Mouse (Mus musculus): ENCODE data around the gene Adprhl2. TPM values are rescaled to one million over a fixed set of nuclear protein-coding genes. Genes with fewer than 3 reads are reported as not detected.
A peak's percentile ranks its signal among the peaks of the same experiment; 100 is the strongest.

Adprhl2 gene
- polyA plus RNA-seq (2017; shearing (Covaris generic)), result 10 to 100 TPM; 15.9 to 22.5 (median 22.1) TPM

DNA sequence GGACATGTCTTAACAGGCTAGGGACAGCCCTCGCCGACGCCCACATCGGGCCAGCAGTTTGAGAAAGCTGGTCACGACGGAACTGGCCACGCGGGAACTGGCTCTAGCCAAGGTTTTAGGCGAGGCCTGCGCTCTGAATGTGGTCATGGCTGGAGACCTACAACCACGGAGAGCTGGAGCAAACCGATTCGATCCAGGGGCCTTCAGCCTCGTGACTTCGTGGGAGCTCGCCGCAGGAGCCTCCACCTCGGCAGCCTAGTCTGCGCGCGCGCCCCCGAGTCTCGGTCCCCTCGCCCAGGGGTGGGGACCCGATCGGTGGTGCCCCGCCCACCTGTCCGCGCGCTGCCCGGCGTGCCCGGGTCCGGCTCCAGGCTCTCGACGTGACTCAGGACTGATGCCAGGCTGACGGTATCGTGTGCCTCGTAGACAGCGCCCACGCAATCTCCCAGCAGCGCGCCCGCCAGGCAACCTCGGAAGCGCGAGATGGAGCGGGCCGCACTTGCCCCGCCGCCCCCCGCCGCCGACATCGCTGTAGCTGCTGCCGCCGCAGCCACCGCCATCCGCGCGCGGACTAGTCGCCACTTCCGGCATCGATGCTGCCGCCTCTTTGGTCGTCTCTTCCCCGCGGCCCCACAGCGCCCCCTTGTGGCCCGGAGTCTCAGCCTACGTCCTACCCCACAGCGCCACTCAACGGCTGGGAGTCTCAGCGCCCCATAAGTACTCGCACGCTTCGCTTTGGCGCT is at the start of gene Adprhl2:
Gene Adprhl2 (minus strand): TSS at position 593 of the 743 bp plus-strand sequence.
- ATAC-seq, result peak; percentile 97

- ATAC-seq, result no peak
Measured at GRCm38 (mm10) chr4:126360069-126360468, 38.6 kb upstream of the Adprhl2 start.

DNA sequence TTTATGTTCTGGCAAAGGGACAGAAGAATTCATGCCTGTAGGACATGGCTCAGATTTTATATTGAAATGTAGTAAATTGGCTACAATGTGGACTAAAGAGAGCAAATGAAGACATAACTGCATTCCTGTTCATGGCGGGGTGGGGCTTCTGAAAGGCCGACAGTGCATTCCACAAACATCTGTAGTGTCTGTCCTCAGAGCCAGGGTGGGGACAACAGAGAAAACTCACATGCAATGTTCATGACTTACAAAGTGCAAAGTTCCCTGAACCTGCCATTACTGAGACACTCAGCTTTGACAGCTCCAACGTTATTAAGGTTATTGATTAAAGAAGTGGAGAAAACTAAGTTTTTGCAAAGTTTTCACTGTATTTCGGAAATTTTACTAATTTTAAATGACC is 21.9 kb upstream of the Adprhl2 start:
- ATAC-seq, result no peak

- ATAC-seq, result no peak
Measured at GRCm38 (mm10) chr4:126339461-126339860, 18.0 kb upstream of the Adprhl2 start.

GRCm38 (mm10) chr4:126332358-126332757 is 10.9 kb upstream of the Adprhl2 start:
- no peak for ATAC-seq

GRCm38 (mm10) chr4:126331751-126332150 is 10.2 kb upstream of the Adprhl2 start:
- no peak for ATAC-seq

GRCm38 (mm10) chr4:126330295-126330694 is 8.8 kb upstream of the Adprhl2 start:
- no peak for ATAC-seq

- no peak for ATAC-seq
Measured at GRCm38 (mm10) chr4:126326036-126326435, 4.5 kb upstream of the Adprhl2 start.

GRCm38 (mm10) chr4:126325281-126325861 is 3.9 kb upstream of the Adprhl2 start, which contains the start of gene Tekt2:
Tekt2 (minus strand) TSS chr4:126325688.
- ATAC-seq, result no peak

DNA sequence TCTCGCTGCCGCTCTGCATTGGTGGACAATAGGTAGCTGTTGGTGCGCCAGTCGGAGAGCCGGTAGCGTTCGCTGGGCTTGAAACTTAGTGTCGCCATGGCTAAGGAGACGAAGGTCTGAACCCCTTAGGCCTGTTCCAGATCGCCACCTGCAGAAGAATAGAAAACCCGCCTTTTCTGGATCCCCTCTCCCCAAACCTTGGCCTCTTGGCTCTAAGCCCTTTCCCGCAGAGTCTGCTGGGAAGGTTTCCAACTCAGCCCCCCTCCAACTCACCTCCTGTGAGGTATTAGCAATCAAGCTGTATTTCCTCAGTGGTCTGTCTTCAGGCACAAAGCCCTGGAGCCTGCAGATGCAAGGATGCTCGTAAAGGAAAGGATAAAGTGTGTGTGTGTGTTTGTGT is 3.4 kb upstream of the Adprhl2 start:
- ATAC-seq, result no peak

DNA sequence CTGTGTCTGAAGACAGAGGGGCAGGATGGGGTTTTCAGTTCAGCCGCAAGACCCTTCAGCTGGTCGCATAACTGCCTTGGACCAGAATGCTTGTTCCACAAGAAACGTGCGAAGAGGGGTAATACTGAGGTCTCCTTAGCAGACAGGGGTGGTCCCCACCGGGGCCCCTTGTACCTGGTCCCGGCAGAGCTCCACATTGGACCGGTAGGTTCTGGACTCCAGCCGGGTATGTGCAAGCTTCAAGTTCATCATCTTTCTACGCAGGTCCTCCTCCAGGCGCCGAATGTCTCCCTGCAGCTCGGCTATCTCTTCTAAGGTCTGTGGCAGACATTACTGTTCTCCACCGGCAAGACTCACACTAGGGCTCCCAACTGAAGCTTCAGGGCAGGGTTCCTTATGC is 1.1 kb upstream of the Adprhl2 start:
- ATAC-seq, result no peak

GRCm38 (mm10) chr4:126321854-126322511 is 480 bp upstream of the Adprhl2 start:
- ATAC-seq, result no peak

DNA sequence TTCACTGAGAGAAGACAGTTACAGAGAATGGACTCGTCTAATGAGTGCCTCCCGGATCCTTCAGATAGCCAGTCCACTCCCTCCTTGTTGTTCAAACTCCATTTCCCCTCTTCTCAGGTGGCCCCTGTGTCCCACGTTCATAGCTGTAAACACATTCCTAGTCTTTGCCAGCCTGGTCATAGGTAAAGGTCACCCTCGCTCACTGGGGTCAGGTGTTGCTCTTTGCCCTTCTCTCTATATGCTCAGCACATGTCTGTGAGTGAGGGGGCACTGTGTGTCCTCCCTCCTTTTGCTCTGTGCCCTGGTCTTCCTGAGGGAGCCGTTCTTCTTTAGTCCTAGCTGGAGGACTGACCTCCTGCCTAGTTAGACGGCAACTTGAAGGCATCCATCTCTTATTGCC is 1.7 kb downstream of the Adprhl2 start:
- no peak for ATAC-seq

DNA sequence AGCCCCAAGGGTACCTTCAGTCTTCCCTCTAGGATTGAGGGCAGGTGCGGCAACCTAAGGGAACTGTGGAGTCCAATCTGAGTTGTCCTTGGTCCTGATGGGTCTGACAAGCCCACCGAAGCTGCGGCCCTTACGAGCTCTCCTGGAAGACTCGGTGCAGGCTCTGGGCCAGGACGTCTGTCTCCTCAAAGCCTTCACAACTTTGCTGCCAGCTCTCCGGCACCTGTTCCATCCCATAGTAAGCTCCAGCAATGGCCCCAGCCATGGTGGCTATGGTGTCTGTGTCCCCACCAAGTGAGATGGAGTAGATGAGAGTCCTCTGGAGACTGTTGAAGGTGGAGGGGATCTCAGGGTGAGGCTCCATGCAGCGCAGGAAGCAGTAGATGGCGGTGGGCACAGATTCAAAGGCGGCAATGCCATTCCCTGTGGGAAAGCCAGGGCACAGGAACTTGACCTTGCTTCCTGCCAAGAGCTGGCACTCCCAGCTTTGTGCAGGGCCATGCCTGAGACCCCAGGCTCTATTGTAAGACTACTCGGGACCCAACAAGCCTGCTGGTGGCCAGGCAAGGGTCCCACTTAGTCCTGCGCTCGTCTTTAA is 5.0 kb downstream of the Adprhl2 start:
- no peak for ATAC-seq

- no peak for ATAC-seq
Measured at GRCm38 (mm10) chr4:126315931-126316330, 5.6 kb downstream of the Adprhl2 start.

- no peak for ATAC-seq
Measured at GRCm38 (mm10) chr4:126314393-126314792, 7.1 kb downstream of the Adprhl2 start.

DNA sequence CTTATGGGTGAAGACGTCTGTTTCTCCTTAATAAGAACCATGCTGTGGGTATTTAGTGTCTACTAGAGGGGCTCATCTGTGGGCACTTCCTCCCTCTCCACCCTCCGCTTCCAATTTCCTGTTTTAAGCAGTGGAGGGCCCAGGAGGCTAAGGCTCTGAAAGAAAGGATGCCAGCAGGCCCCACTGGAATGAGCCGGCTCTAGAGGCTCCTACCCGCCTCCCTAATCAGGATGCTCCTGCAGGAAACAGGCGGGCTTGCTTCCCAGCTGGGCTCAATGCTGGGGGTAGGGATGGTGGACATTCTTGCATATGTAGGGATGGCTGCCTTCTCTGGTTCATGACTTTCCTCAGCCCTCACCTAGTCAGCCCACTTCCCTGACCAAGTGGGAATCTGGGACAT is 8.3 kb downstream of the Adprhl2 start:
- ATAC-seq, result no peak

DNA sequence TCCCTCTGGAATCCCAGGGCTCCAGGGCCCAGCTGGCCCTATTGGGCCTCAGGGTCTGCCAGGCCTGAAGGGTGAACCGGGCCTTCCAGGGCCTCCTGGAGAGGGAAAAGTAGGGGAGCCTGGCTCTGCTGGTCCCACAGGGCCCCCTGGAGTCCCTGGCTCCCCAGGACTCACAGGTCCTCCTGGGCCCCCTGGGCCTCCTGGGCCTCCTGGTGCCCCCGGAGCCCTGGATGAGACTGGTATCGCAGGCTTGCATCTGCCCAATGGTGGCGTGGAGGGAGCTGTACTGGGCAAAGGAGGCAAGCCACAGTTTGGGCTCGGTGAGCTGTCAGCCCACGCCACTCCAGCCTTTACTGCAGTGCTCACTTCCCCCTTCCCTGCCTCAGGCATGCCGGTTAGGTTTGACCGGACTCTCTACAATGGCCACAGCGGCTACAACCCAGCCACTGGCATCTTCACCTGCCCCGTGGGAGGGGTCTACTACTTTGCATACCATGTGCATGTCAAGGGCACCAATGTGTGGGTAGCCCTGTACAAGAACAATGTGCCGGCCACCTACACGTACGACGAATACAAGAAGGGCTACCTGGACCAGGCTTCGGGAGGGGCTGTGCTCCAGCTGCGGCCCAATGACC is 9.8 kb downstream of the Adprhl2 start:
- ATAC-seq, result no peak

DNA sequence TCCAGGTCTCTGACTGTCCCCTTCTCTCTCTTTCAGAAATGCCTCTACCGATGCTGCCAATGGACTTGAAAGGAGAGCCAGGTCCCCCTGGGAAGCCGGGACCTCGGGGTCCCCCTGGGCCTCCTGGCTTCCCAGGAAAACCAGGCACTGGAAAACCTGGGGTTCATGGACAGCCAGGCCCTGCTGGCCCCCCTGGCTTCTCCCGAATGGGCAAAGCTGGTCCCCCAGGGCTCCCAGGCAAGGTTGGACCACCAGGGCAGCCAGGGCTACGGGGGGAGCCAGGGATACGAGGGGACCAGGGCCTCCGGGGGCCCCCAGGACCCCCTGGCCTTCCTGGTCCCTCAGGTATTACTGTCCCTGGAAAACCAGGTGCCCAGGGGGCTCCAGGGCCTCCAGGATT is 11.2 kb downstream of the Adprhl2 start:
- ATAC-seq, result no peak

- ATAC-seq, result peak; percentile 52
Measured at GRCm38 (mm10) chr4:126309922-126310309, 11.6 kb downstream of the Adprhl2 start.

DNA sequence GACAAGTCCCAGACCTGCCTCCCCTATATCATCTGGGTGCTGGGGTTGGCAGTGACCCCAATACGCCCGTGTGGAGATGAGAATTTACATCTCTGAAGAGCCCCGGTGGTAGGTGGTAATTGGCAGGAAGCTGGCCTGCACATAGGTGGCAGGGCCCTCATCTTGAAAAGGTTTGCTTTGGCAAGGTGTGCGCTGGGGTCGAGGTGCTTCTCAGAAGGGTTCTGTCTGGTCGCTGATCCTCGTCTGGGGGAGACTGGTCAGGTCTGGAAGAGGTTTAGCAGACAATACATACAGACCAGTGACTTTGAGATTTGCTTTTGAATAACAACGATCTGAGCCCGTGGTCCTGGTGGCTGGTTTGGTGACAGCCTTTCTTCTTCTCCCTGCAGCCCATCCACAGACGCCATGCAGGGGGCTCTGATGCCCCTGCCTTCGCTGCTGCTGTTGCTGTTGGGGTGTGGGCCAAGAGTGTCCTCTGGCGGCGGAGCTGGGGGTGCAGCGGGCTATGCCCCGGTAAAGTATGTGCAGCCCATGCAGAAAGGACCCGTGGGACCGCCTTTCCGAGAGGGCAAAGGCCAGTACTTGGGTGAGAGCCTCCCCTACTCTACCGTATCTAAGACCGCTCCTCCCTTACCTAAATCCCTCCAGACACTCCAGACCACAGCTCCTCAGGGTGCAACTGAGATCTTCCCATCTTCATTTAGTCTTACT is 12.1 kb downstream of the Adprhl2 start:
- no peak for ATAC-seq

- no peak for ATAC-seq
Measured at GRCm38 (mm10) chr4:126306827-126307226, 14.7 kb downstream of the Adprhl2 start.

Data from inflammation-experienced regulatory T-cells, adult 6 months (primary cell).